Mouse (Mus musculus): ENCODE measurements at regions not wholly inside any gene's neighbourhood (a gene's known extent, or its start where the extent isn't known, plus 50 kb on each side); places are given as distances from the start of the nearest gene placed in this dataset.

DNA sequence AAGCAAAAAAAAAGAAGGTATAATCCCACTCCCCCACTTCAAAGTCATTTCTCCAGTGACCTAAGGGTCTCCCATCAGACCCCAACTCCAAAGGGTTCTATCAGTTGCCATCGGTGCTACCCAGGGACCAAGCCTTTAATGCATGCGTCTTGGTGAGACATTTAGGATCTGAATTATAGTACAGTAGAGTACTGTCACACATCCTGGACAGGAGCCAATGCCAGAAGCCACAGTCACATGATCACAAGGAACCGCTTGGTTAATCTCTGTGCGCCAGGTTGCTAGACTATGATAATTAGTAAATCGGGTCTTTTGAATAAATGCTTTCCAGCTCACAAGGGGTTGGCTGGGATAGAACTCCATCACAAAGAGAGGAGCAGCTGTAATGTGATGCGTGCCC lies 60.9 kb upstream of the Sfrp2 start:
- no peak for DNase-seq
- no peaks in the 10 kb centered on the region for H3K4me1 ChIP-seq (ENCODE audit: control insufficient read depth, insufficient read depth, low read length)
- 92% methylated on average over 6 of the region's 6 CpGs for WGBS

DNA sequence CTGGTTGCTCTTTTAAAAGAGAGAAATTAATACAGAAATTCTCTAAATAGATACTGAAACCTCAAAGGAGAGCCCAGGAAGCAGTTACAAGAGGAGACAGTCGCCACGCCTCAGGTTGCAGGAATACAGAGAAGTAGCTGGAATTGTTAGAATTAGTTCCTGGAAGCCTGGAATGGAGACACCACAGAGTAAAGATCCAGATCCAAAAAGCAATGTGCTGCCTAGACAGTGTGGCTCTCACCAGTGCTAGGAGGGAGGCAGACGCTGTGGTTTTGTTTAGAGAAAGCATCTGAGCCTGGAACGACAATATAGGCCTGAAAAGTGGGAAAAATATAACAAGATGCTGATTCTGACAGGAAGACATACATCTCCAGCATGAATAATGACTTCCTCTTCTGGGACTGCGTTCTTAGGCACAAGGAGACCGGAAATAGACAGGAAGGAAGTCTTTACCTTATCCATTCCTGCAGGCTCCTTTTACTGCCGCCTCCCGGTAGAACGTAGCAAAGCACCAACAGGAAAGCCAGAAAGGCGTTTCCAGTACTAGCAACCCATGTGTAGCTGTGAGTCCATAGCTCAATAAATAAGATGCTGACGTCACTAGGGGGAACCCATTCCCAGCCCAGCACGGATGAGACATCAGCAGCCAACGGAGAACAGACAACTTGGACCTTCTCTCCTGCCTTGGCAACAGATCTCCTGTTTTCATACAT lies 59.4 kb upstream of the Sfrp2 start:
- no peak overlapping the region for H3K4me3 ChIP-seq (replicated peaks; ENCODE audit: extremely low read depth, low read depth, low read length)
- TF ChIP-seq POLR2A (IDR thresholded peaks at IDR 0.05; ENCODE audit: borderline replicate concordance, extremely low read depth, low read depth, low read length) (no peak), CTCF (IDR thresholded peaks at IDR 0.05; ENCODE audit: insufficient read depth, low read length) (no peak)
- 38% methylated on average over 13 of the region's 13 CpGs for WGBS
- no peak for DNase-seq
- H3K4me1 ChIP-seq (ENCODE audit: control insufficient read depth, insufficient read depth, low read length) = no peaks in the 10 kb centered on the region

More for the DNA sequence above, 60.9 kb upstream of the Sfrp2 start:
- TF ChIP-seq POLR2A (IDR thresholded peaks at IDR 0.05; ENCODE audit: borderline replicate concordance, extremely low read depth, low read depth, low read length) (no peak), CTCF (IDR thresholded peaks at IDR 0.05; ENCODE audit: insufficient read depth, low read length) (no peak)
- no peak overlapping the region for H3K4me3 ChIP-seq (replicated peaks; ENCODE audit: extremely low read depth, low read depth, low read length)

DNA sequence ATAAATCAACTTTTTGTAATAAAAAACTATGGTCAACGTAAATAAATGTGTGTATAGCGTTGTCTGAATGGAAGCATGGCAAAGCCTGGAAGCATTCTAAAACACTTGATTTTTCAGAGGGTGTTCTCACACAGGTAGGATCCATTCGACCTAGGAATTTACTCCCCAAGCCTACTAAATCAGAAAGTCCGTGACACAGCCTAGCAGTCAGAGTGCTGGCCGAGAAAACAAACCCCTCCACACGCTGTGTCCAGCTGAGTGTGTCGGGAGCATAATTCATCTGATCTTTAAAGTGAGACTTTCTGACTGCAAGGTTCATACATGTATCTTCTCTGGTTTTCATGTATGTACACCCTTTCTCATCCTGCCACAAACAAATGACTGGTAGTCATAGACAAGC lies 58.8 kb upstream of the Sfrp2 start:
- TF ChIP-seq POLR2A (IDR thresholded peaks at IDR 0.05; ENCODE audit: borderline replicate concordance, extremely low read depth, low read depth, low read length) (no peak), CTCF (IDR thresholded peaks at IDR 0.05; ENCODE audit: insufficient read depth, low read length) (no peak)
- no peak for DNase-seq
- H3K4me1 ChIP-seq (ENCODE audit: control insufficient read depth, insufficient read depth, low read length) = no peaks in the 10 kb centered on the region
- H3K4me3 ChIP-seq (replicated peaks; ENCODE audit: extremely low read depth, low read depth, low read length) = no peak overlapping the region
- 74% methylated on average over 7 of the region's 7 CpGs for WGBS

DNA sequence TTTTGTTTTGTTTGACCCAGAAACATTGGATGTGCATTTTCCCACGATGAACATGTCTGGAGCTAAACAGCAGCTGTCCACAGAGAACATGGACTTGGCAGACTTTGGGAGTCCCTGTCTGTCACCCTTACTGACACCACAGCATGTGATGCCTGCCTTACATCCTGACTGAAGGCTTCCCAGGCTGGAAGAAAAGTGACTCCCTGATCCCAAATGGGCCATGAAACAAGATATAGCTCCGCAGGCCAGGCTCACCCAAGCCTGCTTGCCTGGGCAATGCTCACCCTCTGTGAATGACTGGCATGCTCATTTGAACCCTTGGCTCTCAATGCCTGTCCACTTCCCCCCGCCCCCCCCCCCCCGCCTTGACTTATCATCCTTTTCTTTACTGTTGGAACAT lies 57.1 kb upstream of the Sfrp2 start:
- 55% methylated on average over 4 of the region's 4 CpGs for WGBS
- DNase-seq = no peak

DNA sequence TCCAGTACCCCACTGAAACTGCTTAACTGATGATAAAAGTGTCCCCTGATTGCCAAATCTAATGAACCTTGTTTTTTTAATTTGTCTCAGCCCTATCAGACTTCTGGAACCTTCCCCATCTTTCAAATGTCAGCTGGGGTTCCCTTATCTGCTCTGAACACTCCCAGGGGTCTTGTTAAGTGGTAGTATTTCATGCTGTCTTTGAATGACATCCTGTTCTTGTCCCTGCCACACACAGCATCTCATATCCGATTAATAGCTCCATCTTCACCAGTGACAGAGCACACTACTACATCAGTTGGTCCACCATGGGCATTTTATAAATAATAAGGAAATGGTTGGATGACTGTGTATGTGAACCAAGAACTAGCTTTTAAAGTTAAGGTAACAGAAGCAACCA lies 56.6 kb upstream of the Sfrp2 start:
- no peak for DNase-seq
- TF ChIP-seq CTCF (IDR thresholded peaks at IDR 0.05; ENCODE audit: insufficient read depth, low read length) (no peak), POLR2A (IDR thresholded peaks at IDR 0.05; ENCODE audit: borderline replicate concordance, extremely low read depth, low read depth, low read length) (no peak)
- Histone ChIP-seq H3K4me3 (replicated peaks; ENCODE audit: extremely low read depth, low read depth, low read length) (no peak overlapping the region), H3K4me1 (ENCODE audit: control insufficient read depth, insufficient read depth, low read length) (no peaks in the 10 kb centered on the region)
- WGBS = 27% methylated on average over 1 of the region's 1 CpGs

More for the DNA sequence above, 57.1 kb upstream of the Sfrp2 start:
- no peak for TF ChIP-seq CTCF (IDR thresholded peaks at IDR 0.05; ENCODE audit: insufficient read depth, low read length)
- TF ChIP-seq POLR2A (IDR thresholded peaks at IDR 0.05; ENCODE audit: borderline replicate concordance, extremely low read depth, low read depth, low read length) = no peak
- Histone ChIP-seq H3K4me3 (replicated peaks; ENCODE audit: extremely low read depth, low read depth, low read length) (no peak overlapping the region), H3K4me1 (ENCODE audit: control insufficient read depth, insufficient read depth, low read length) (no peaks in the 10 kb centered on the region)

DNA sequence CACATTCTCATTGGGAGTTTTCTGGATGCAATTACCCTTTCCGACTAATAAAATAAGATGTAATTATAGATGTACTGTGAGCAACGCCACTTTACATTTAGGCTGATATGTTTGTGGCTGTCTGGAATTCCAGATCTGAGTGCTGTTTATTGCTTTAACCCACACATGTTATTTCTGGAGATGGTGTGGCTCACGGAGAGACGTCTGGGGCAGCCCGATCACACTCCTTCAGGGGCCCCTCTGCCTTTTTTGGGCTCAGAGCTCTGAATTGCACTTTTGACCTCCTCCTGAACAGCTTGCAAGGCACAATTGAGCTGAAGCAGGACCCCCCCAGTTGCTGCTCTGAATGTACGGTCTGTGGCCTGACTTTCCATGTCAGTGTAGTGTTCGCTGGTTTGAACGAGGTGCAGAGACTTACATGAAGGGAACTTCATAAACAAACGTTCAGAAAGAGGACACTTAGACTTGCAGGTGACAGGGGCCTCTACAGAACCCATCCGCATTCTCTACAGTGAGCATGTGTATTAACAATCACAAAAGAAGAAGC lies 55.1 kb upstream of the Sfrp2 start:
- Histone ChIP-seq H3K4me1 (ENCODE audit: control insufficient read depth, insufficient read depth, low read length) (no peaks in the 10 kb centered on the region), H3K4me3 (replicated peaks; ENCODE audit: extremely low read depth, low read depth, low read length) (no peak overlapping the region)
- TF ChIP-seq CTCF (IDR thresholded peaks at IDR 0.05; ENCODE audit: insufficient read depth, low read length) = no peak
- DNase-seq = no peak
- WGBS = 54% methylated on average over 10 of the region's 10 CpGs

DNA sequence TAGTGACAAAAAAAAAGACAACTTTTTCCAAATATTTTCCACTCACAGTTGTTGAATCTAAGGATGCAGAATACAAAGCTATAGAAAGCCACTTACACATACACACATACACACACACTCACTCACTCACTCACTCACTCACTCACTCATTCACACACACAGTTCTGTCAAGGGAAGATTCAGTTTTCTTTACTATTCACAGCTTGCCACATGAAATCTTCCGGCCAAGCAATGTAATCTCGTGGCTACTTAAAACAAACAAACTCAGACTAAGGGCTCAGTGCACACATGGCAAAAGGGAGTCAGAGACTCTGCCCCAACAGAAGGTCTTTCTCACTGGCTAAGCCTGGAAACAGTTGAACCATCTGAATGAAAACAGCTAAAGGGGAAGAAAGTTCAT lies 53.8 kb upstream of the Sfrp2 start:
- no peak for DNase-seq
- H3K4me1 ChIP-seq (ENCODE audit: control insufficient read depth, insufficient read depth, low read length) = no peaks in the 10 kb centered on the region
- 33% methylated on average over 2 of the region's 2 CpGs for WGBS
- no peak for TF ChIP-seq CTCF (IDR thresholded peaks at IDR 0.05; ENCODE audit: insufficient read depth, low read length)
- TF ChIP-seq POLR2A (IDR thresholded peaks at IDR 0.05; ENCODE audit: borderline replicate concordance, extremely low read depth, low read depth, low read length) = no peak
- no peak overlapping the region for H3K4me3 ChIP-seq (replicated peaks; ENCODE audit: extremely low read depth, low read depth, low read length)

DNA sequence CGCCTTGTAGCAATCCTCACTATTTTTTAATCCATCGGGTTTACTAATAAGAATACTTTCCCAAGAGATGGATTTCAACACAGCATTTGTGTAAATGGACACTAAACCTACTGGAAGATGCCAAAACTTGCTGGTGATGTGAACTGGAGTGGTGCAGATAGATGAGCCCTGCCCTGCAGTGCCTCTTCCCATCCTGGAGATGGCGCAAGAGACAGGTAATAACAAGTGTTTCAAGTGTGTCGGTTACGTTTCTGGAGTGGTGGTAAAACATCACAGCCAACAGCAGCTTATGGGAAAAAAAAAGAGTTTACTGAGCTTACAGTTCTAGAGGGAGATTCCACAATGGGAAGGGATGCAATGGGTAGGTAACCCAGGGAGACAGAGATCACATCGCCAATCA lies 51.5 kb upstream of the Sfrp2 start:
- no peak for DNase-seq
- 75% methylated on average over 6 of the region's 6 CpGs for WGBS
- no peaks in the 10 kb centered on the region for H3K4me1 ChIP-seq (ENCODE audit: control insufficient read depth, insufficient read depth, low read length)
- H3K4me3 ChIP-seq (replicated peaks; ENCODE audit: extremely low read depth, low read depth, low read length) = no peak overlapping the region
- TF ChIP-seq CTCF (IDR thresholded peaks at IDR 0.05; ENCODE audit: insufficient read depth, low read length) (peak; percentile 49), POLR2A (IDR thresholded peaks at IDR 0.05; ENCODE audit: borderline replicate concordance, extremely low read depth, low read depth, low read length) (no peak)
